Mouse (Mus musculus) erythroblast, embryonic 14.5 days (primary cell): ENCODE measurements around the gene Acadsb.

Experiments used
- GATA1 ChIP-seq: IDR thresholded peaks from 2 replicates; pipeline ENCODE4 v1.6.1; 2012; ENCODE audit warnings: low read length, inconsistent platforms, mixed read lengths
- TAL1 ChIP-seq: IDR thresholded peaks from 3 replicates; pipeline ENCODE4 v1.6.1; 2012; ENCODE audit warnings: low read length, inconsistent platforms, mixed read lengths

- TF ChIP-seq GATA1 (no peak), TAL1 (no peak)
These were observed 54.8 kb downstream of the Acadsb start for GRCm38 (mm10) chr7:131465117-131465601.
